Mouse (Mus musculus): Measurements from ENCODE around the gene Bahd1.

- TF ChIP-seq GATA1 (IDR thresholded peaks at IDR 0.05; ENCODE audit: low read length): no peak
- TF ChIP-seq TAL1 (IDR thresholded peaks at IDR 0.05; ENCODE audit: low read length): no peak
These were observed 17.1 kb upstream of the Bahd1 start for GRCm38 (mm10) chr2:118882840-118883679.

Data from erythroblast, embryonic 14.5 days (primary cell).